Mouse (Mus musculus) frontal cortex, adult (tissue): ENCODE results near the gene Slc16a9.
A peak's percentile ranks its signal among the peaks of the same experiment; 100 is the strongest.

ENCODE experiments used
- ATAC-seq: cut with Nextera tagmentation; 2 replicates; pipeline ENCODE4 v1.9.2; 2017; ENCODE audit warnings: mild to moderate bottlenecking, moderate library complexity, mixed read lengths; ENCODE audit not compliant: low TSS enrichment

Slc16a9 gene

DNA sequence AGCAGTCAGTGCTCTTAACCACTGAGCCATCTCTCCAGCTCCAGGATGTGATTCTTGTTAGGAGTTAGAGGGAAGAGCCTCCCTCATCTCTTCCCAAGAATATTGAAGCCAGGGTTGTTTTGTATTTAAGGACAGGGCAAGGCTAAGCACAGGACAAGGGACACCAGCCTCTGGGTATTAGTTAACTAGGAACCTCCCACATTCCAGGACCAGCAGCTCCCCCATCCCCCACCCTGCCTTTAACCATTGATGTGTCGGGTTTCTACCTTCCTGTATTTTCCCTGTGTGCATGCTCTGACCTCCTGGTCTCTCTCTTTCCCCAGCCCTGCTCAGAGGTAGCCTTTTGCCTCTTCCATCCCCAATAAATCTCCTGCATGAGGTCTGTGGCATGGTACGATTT lies 56.3 kb downstream of the Slc16a9 start:
- no peak for ATAC-seq

DNA sequence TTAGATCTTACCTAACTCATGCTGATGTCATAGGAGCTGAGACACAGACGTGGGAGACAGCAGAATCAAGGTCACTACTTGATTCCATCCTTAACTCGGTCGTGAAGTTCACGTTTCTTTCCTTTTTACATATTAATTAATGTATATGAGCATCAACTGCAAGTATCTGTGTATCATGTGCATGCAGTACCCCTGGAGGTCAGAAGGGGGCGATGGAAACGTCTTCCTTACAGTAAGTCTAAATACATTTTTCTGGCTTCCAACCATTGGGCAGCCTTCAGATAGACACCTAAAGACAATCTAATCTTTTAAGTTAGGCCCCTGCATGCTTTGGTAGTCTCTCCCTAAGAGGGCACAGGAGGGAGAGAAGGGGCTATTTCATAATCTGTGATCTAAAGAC lies 58.3 kb downstream of the Slc16a9 start:
- ATAC-seq = no peak

DNA sequence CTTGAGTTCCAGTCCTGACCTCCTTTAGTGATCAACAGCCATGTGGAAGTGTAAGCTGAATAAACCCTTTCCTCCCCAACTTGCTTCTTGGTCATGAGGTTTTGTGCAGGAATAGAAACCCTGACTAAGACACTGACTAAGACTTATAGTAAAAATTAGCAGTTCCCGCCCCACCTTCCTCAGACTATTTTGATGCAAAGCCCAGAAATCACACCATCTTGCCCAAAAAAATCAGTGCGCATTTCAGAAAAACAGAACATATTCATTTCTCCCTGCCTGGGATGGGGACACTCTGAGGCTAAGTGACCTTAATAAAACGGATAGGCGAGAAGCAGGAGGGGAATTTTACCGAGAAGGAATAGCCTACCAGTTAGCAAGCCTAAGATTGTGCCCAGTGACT lies 60.8 kb downstream of the Slc16a9 start:
- peak; percentile 81 for ATAC-seq

DNA sequence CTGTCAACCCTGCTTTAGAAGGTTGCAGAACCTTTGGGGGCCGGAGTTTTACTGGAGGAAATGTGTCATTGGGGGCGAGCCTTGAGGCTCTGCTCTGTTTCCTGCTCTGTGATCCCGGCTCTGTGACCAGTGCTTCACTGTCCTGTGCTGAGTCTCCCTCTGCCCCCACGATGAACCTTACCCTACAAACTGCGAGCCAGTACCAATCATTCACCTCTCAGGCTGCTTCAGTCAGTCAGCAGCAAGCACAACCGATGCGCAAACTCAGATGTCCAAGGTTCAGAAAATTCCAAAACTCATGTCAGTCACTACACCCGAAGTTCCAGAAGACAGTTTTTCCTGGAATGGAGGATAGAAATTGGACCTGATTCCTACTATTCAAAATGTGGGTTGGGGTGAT lies 64.5 kb downstream of the Slc16a9 start:
- ATAC-seq = no peak

DNA sequence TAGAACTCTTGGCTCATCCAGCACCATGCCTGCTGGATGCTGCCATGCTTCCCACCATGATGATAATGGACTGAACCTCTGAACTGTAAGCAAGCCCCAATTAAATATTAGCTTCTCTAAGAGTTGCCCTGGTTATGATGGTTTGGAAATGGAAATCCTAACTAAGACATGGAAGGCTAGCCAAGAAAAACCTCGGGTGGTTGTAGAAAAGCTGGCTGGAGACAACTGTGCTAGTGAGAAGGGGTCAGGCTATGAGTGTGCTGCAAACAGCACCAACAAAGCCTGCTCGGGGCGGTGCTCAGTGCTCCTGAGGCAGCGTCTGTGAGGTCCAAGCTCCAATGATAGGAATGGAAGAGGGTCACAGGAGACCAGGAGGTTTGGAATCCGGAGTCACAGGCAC lies 65.7 kb downstream of the Slc16a9 start:
- no peak for ATAC-seq

DNA sequence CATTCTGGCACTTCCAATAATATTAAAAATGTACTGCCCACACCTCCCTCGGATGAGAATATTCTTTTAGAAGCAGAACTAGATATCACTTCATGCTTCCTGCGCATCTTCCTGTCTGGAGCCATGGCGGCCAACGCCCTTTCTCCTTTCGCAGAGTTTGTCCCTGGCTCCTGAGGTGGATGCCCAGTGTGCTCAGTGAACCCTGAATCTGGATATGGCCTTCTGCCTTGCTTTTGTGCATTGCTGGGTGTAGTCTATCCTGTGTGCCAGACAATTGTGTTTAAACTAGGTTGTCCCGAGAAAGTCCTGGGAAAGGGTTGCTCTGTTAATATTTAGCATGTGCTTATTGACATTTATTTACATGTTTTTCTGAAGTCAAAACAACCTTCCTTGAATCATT lies 71.0 kb downstream of the Slc16a9 start:
- ATAC-seq = no peak

DNA sequence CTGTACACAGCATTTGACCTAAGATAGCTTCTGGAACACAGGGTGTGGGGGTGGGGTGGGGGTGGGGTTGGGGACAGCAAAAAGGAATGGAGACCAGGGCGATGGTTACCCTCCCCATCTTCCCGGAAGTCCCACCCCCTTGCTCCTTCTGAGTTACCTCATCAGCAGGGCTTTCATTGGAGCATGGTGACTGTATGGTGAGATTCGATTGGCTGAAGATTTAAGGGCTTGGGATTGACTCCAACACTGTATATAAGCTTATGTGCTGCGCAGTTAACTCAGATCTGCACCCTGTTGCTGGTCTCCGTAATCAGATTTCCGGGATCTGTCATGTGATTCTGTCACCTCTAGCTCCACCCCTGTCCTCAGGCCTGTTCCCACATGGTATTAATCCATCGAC lies 72.0 kb downstream of the Slc16a9 start:
- no peak for ATAC-seq

DNA sequence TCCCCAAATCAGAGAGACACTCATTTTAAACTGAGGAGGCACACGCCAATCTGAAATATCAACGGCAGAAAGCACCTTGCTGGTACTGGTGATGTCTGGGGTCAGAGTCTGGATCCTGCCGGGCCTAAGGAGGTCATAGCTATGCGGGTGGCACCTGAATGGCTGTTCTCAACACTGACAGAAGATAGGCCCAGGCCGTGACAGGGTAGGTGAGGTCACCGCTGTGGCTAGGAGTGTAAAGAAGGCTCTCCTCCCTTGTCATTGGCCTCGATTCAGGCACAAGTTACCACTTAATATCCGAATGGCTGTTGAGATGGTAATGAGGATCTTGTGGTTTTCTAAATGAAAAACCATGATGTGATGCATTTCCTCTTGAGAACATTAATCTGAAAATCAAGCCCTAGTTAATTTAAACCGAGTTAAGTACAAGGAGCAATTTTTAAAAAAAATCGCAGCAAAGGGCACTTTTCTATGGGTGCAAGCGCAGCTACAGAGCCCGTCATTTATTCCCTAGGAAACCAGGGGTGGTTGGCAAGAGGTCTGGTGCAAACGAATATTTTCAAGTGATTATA lies 72.6 kb downstream of the Slc16a9 start:
- ATAC-seq = no peak

DNA sequence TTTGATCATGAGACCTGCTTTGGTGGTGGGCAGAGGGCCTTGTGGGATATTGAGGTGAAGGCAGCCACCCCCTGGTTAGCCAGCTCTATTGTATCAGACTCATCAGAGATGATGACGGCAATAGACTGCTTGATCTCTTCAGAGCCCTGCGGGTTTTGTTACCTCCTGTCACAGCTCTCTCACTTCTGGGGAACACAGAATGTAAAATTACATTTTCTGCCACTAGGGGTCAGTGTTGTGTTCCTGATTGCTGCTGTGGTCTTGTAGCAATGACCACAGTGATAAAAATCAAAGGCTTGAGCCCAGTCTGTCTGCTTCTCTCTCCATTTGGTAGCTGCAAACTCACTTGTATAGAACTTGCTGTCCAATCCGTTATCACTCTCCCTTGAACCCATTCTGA lies 73.7 kb downstream of the Slc16a9 start:
- peak; percentile 96 for ATAC-seq

DNA sequence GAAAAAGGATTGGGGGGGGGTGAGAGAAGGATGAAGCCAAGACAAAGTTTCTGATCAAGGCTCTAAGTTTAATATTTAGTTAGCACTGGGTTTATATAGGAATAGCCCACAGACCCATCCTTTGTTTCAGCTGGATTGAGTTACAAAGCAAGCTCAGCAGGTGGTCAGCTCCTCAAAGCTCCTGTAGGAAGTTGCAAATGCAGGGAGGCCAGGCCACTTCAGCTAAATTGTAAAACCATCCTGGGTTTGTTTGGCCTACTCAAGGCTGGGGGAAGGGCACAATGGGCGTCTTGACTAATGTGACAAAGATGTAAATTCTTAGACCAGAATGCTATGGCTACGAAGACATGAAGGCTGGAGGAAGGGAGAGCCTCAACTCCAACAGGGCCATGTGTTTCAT lies 80.6 kb downstream of the Slc16a9 start:
- no peak for ATAC-seq

DNA sequence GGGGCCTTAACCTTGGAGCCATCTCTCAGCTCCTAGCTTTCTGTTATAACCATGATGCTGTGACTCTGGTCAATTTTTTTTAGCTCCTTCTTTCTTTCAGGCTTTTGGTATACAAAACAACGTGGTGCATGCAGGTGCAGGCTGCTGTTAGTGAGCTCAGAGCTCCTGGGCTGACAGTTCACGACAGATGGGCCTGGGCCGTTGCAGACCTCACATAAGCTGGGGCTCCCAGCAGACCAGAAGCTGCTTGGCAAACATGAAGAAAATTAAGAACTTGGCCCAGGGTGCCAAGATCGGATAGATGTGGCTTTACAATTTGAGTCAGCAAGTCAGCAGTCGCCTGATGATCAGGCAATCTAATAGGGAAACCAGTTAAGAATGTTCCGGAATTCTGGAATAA lies 82.4 kb downstream of the Slc16a9 start:
- ATAC-seq = no peak

DNA sequence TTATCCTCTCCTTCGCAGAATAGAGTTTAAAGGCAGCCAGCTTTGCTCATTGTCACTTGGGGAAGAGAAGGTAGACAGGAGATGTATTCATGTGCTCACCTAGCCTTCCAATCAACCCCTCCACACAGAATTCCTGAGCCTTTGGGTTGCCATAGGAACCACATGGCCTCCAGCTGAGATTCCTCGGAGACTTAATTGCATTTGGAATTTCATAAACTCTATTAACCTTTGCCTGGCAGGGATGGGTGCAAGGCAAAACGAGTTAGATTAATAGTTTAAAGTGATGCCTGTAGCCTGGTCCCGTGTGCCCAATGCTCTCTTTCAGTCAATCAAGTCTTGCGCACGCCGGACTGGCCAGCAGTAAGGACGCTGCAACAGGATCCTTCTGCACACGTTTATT lies 83.2 kb downstream of the Slc16a9 start:
- no peak for ATAC-seq
